Mouse (Mus musculus) neural tube, embryonic 12.5 days (tissue): ENCODE data around the gene Slco1a5. TPM values are rescaled to one million over a fixed set of nuclear protein-coding genes. Genes with fewer than 3 reads are reported as not detected.
"Not testable (repeated sequence)": the region's sequence is repeated elsewhere in the genome, so short reads cannot be mapped to it uniquely, and the experiment has no call there.

Experiments used
- ATAC-seq: fragments of 200-750 bp; cut with Nextera tagmentation; 2 replicates; pipeline ENCODE4 v1.8.0; 2017; ENCODE audit warnings: low read depth, mild to moderate bottlenecking, moderate TSS enrichment, moderate library complexity; ENCODE audit not compliant: low FRiP score
- H3K27ac ChIP-seq: fragments of 300-500 bp; sonication (generic); 2 replicates; pipeline ENCODE4 v1.5.1; 2016
- H3K27me3 ChIP-seq: fragments of 300-500 bp; sonication (generic); replicated peaks from 2 replicates; pipeline ENCODE4 v1.6.1; 2016; ENCODE audit warnings: mild to moderate bottlenecking
- H3K36me3 ChIP-seq: fragments of 300-500 bp; sonication (generic); 2 replicates; pipeline ENCODE4 v1.6.1; 2016; ENCODE audit warnings: mild to moderate bottlenecking
- H3K4me1 ChIP-seq: fragments of 300-500 bp; sonication (generic); 2 replicates; pipeline ENCODE4 v1.6.1; 2016
- H3K4me2 ChIP-seq: fragments of 300-500 bp; sonication (generic); replicated peaks from 2 replicates; pipeline ENCODE4 v1.6.1; 2016; ENCODE audit warnings: mild to moderate bottlenecking
- H3K4me3 ChIP-seq: fragments of 300-500 bp; sonication (generic); 2 replicates; pipeline ENCODE4 v1.5.1; 2016
- H3K9ac ChIP-seq: fragments of 300-500 bp; sonication (generic); 2 replicates; pipeline ENCODE4 v1.6.1; 2016; ENCODE audit warnings: mild to moderate bottlenecking
- H3K9me3 ChIP-seq: fragments of 300-500 bp; sonication (generic); 2 replicates; pipeline ENCODE4 v1.6.1; 2016; ENCODE audit warnings: mild to moderate bottlenecking
- WGBS: fragments of 180-500 bp; shearing (Covaris S2); methylation state at CpG from one replicate; pipeline ENCODE4 v1.1.7; 2016; 5-methylcytosine and 5-hydroxymethylcytosine counted together
- polyA plus RNA-seq: library from polyadenylated mRNA; unstranded; fragments of >200 nt; fragmentation: Nextera tagmentation; extraction: Ambion mirVana; gene quantifications from 2 replicates; pipeline ENCODE4 v1.2.1, GENCODE M21; 2016

Gene Slco1a5
- polyA plus RNA-seq, 1 experiment from 2014 or later, result 0.22 TPM

- not testable (repeated sequence) for H3K27ac ChIP-seq, H3K9ac ChIP-seq, H3K36me3 ChIP-seq, H3K4me1 ChIP-seq, ATAC-seq, H3K27me3 ChIP-seq, H3K4me3 ChIP-seq, H3K4me2 ChIP-seq, H3K9me3 ChIP-seq
- WGBS, result 97% methylated on average over 1 of the region's 1 CpGs
Measured at GRCm38 (mm10) chr6:142250738-142251307, 72.0 kb downstream of the Slco1a5 start.

- Histone ChIP-seq H3K4me3 (no peak overlapping the region), H3K4me1 (no peaks in the 10 kb centered on the region), H3K36me3 (no peaks in the 10 kb centered on the region), H3K9ac (no peak overlapping the region), H3K4me2 (no peak overlapping the region), H3K27me3 (no peaks in the 10 kb centered on the region), H3K27ac (no peak overlapping the region), H3K9me3 (no peaks in the 10 kb centered on the region)
- 87% methylated on average over 5 of the region's 5 CpGs for WGBS
- no peak for ATAC-seq
Measured at GRCm38 (mm10) chr6:142245065-142245464, 77.7 kb downstream of the Slco1a5 start.

GRCm38 (mm10) chr6:142239468-142239867, 83.3 kb downstream of the Slco1a5 start:
- ATAC-seq, result no peak
- 84% methylated on average over 1 of the region's 1 CpGs for WGBS
- Histone ChIP-seq H3K4me2 (no peak overlapping the region), H3K4me3 (no peak overlapping the region), H3K27ac (no peak overlapping the region), H3K9ac (no peak overlapping the region), H3K27me3 (no peaks in the 10 kb centered on the region), H3K9me3 (no peaks in the 10 kb centered on the region), H3K36me3 (no peaks in the 10 kb centered on the region), H3K4me1 (no peaks in the 10 kb centered on the region)

- H3K27me3 ChIP-seq, result no peaks in the 10 kb centered on the region
- no peak overlapping the region for H3K27ac ChIP-seq
- no peaks in the 10 kb centered on the region for H3K4me1 ChIP-seq
- no peak overlapping the region for H3K4me3 ChIP-seq
- no peak overlapping the region for H3K4me2 ChIP-seq
- H3K36me3 ChIP-seq, result no peaks in the 10 kb centered on the region
- no peaks in the 10 kb centered on the region for H3K9me3 ChIP-seq
- no peak for ATAC-seq
- no peak overlapping the region for H3K9ac ChIP-seq
Measured at GRCm38 (mm10) chr6:142220138-142220537, 102.6 kb downstream of the Slco1a5 start.

- H3K27ac ChIP-seq, result no peak overlapping the region
- no peaks in the 10 kb centered on the region for H3K36me3 ChIP-seq
- no peak for ATAC-seq
- no peaks in the 10 kb centered on the region for H3K27me3 ChIP-seq
- no peaks in the 10 kb centered on the region for H3K9me3 ChIP-seq
- H3K4me1 ChIP-seq, result no peaks in the 10 kb centered on the region
- H3K4me2 ChIP-seq, result no peak overlapping the region
- H3K4me3 ChIP-seq, result no peak overlapping the region
- H3K9ac ChIP-seq, result no peak overlapping the region
Measured at GRCm38 (mm10) chr6:142211821-142212220, 111.0 kb downstream of the Slco1a5 start.

DNA sequence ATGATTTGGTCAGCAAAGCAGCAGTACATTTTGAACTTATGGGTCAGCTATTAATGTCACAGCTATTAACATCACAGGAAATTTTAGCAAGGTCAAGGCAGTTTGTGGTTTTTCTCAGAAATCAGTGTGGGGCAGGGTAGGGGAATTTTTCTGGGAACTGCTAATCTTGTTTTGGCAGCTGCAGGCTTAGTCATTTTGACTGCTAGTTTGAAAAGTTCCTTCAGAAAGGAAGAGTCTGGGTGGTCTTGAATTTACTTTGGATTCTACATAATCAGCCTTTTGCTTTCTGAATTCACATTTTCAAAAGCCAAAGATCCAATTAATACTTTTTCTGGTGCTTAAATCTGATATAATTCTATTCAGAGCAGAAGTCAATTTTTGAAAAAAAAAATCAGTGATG, 113.0 kb downstream of the Slco1a5 start:
- Histone ChIP-seq H3K4me2 (no peak overlapping the region), H3K9ac (no peak overlapping the region), H3K9me3 (no peaks in the 10 kb centered on the region), H3K27me3 (no peaks in the 10 kb centered on the region), H3K4me3 (no peak overlapping the region), H3K36me3 (no peaks in the 10 kb centered on the region), H3K27ac (no peak overlapping the region), H3K4me1 (no peaks in the 10 kb centered on the region)
- no peak for ATAC-seq

DNA sequence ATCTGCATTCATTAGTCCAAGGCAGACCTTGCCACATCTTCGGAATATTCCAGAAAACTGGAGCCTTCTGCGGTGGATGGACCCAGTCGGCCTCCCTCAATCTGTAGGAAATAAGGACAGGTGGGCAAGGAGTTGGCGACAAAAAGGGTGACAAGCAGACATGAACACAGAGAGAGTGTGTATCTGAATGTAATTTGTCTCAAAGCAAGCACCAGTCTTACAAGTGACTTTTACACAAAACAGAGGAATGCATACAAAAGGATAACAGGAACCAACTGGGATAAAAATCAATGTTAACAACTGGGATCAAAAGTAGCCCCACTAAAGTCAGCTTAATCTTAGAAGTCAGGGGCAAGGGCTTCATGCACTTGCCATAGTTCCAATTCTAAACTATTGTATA, 114.4 kb downstream of the Slco1a5 start, which contains the start of gene Slco1a6:
Gene Slco1a6 (minus strand): TSS at position 101 of the 400 bp plus-strand sequence.
- no peak within 1 kb of the TSS for H3K4me2 ChIP-seq
- H3K27ac ChIP-seq, result no peak within 1 kb of the TSS
- H3K4me3 ChIP-seq, result no peak within 1 kb of the TSS
- H3K27me3 ChIP-seq, result no peaks in the 10 kb centered on the region
- no peak within 1 kb of the TSS for H3K9ac ChIP-seq
- 87% methylated on average over 4 of the region's 4 CpGs for WGBS
- H3K4me1 ChIP-seq, result no peaks in the 10 kb centered on the region
- no peaks in the 10 kb centered on the region for H3K36me3 ChIP-seq
- H3K9me3 ChIP-seq, result no peaks in the 10 kb centered on the region
- no peak for ATAC-seq

DNA sequence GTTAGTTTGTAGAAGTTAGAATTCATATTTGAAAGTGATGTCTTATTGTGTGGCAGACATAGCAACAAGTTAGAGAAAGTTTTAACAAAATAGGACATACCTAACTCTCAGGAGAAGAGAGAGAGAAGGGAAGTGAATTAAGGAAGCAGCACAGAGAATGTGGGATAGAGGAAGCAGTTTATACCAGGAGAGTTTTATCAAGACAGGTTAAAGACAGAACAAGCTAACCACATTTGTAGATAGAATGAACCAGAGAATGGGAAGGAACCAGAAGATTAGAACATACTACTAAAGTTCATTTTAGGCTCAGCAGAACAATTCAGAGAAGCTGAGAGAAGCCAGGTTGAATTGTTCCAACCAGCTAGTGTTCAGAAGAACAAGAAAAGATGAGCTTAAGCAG, 122.3 kb downstream of the Slco1a5 start:
- no peaks in the 10 kb centered on the region for H3K4me1 ChIP-seq
- H3K36me3 ChIP-seq, result no peaks in the 10 kb centered on the region
- no peak overlapping the region for H3K4me2 ChIP-seq
- H3K9me3 ChIP-seq, result no peaks in the 10 kb centered on the region
- no peak overlapping the region for H3K4me3 ChIP-seq
- no peaks in the 10 kb centered on the region for H3K27me3 ChIP-seq
- no peak for ATAC-seq
- H3K27ac ChIP-seq, result no peak overlapping the region
- H3K9ac ChIP-seq, result no peak overlapping the region

GRCm38 (mm10) chr6:142194245-142194644, 128.5 kb downstream of the Slco1a5 start:
- Histone ChIP-seq H3K27ac (no peak overlapping the region), H3K9me3 (no peaks in the 10 kb centered on the region), H3K4me3 (no peak overlapping the region), H3K36me3 (no peaks in the 10 kb centered on the region), H3K27me3 (no peaks in the 10 kb centered on the region), H3K4me2 (no peak overlapping the region), H3K4me1 (no peaks in the 10 kb centered on the region), H3K9ac (no peak overlapping the region)
- ATAC-seq, result no peak
- WGBS, result 87% methylated on average over 8 of the region's 8 CpGs

GRCm38 (mm10) chr6:142191962-142192361, 130.8 kb downstream of the Slco1a5 start:
- H3K36me3 ChIP-seq, result no peaks in the 10 kb centered on the region
- H3K4me1 ChIP-seq, result no peaks in the 10 kb centered on the region
- 80% methylated on average over 1 of the region's 1 CpGs for WGBS
- H3K27ac ChIP-seq, result no peak overlapping the region
- no peaks in the 10 kb centered on the region for H3K27me3 ChIP-seq
- ATAC-seq, result no peak
- H3K9ac ChIP-seq, result no peak overlapping the region
- no peak overlapping the region for H3K4me3 ChIP-seq
- H3K4me2 ChIP-seq, result no peak overlapping the region
- H3K9me3 ChIP-seq, result no peaks in the 10 kb centered on the region

DNA sequence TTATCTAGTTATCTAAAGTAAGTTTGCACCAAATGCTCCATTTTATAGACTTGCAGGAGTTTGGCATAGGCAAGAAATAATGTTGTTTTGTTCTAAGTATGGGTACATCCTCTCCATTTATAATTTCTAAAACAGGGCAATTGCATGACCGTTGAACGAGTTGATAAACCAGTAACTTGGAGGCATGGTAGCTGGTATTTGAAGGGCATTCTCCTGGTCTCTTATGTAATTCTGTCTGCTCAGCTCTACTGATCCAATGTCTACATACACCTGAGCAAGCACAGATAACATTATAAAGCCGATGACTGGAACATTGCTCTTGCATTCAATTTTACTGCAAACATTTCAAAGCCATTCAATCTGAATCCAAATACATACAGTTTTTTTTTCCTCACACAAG, 135.4 kb downstream of the Slco1a5 start:
- no peaks in the 10 kb centered on the region for H3K36me3 ChIP-seq
- no peaks in the 10 kb centered on the region for H3K9me3 ChIP-seq
- H3K4me2 ChIP-seq, result no peak overlapping the region
- H3K27me3 ChIP-seq, result no peaks in the 10 kb centered on the region
- ATAC-seq, result no peak
- no peak overlapping the region for H3K9ac ChIP-seq
- no peak overlapping the region for H3K27ac ChIP-seq
- WGBS, result 96% methylated on average over 3 of the region's 3 CpGs
- H3K4me3 ChIP-seq, result no peak overlapping the region
- H3K4me1 ChIP-seq, result no peaks in the 10 kb centered on the region

GRCm38 (mm10) chr6:142185868-142186415, 136.8 kb downstream of the Slco1a5 start:
- no peaks in the 10 kb centered on the region for H3K4me1 ChIP-seq
- WGBS, result 82% methylated on average over 2 of the region's 2 CpGs
- H3K27ac ChIP-seq, result no peak overlapping the region
- no peak overlapping the region for H3K4me2 ChIP-seq
- H3K9me3 ChIP-seq, result no peaks in the 10 kb centered on the region
- H3K4me3 ChIP-seq, result no peak overlapping the region
- no peak overlapping the region for H3K9ac ChIP-seq
- H3K27me3 ChIP-seq, result no peaks in the 10 kb centered on the region
- no peak for ATAC-seq
- no peaks in the 10 kb centered on the region for H3K36me3 ChIP-seq
